Mouse (Mus musculus) midbrain, embryonic 12.5 days (tissue): ENCODE measurements at regions not wholly inside any gene's neighbourhood (a gene's known extent, or its start where the extent isn't known, plus 50 kb on each side); places are given as distances from the start of the nearest gene placed in this dataset.
A peak's percentile ranks its signal among the peaks of the same experiment; 100 is the strongest.

ENCODE experiments used
- ATAC-seq: fragments of 200-750 bp; cut with Nextera tagmentation; 2 replicates; pipeline ENCODE4 v1.8.0; 2017; ENCODE audit warnings: low read depth, moderate TSS enrichment, moderate library complexity; ENCODE audit not compliant: low FRiP score
- H3K27ac ChIP-seq: fragments of 300-500 bp; sonication (generic); replicated peaks from 2 replicates; pipeline ENCODE4 v1.5.1; 2016; ENCODE audit warnings: mild to moderate bottlenecking
- H3K27me3 ChIP-seq: fragments of 300-500 bp; sonication (generic); 2 replicates; pipeline ENCODE4 v1.6.1; 2016; ENCODE audit warnings: mild to moderate bottlenecking
- H3K36me3 ChIP-seq: fragments of 300-500 bp; sonication (generic); 2 replicates; pipeline ENCODE4 v1.6.1; 2016
- H3K4me1 ChIP-seq: fragments of 300-500 bp; sonication (generic); 2 replicates; pipeline ENCODE4 v1.6.1; 2016
- H3K4me2 ChIP-seq: fragments of 300-500 bp; sonication (generic); replicated peaks from 2 replicates; pipeline ENCODE4 v1.6.1; 2016; ENCODE audit warnings: mild to moderate bottlenecking, moderate library complexity
- H3K4me3 ChIP-seq: fragments of 300-500 bp; sonication (generic); 2 replicates; pipeline ENCODE4 v1.5.1; 2016; ENCODE audit warnings: mild to moderate bottlenecking
- H3K9ac ChIP-seq: fragments of 300-500 bp; sonication (generic); replicated peaks from 2 replicates; pipeline ENCODE4 v1.6.1; 2016; ENCODE audit warnings: mild to moderate bottlenecking, moderate library complexity
- H3K9me3 ChIP-seq: fragments of 300-500 bp; sonication (generic); 2 replicates; pipeline ENCODE4 v1.6.1; 2016; ENCODE audit warnings: mild to moderate bottlenecking
- WGBS: fragments of 180-500 bp; shearing (Covaris S2); methylation state at CpG from one replicate; pipeline ENCODE4 v1.1.7; 2016; 5-methylcytosine and 5-hydroxymethylcytosine counted together

DNA sequence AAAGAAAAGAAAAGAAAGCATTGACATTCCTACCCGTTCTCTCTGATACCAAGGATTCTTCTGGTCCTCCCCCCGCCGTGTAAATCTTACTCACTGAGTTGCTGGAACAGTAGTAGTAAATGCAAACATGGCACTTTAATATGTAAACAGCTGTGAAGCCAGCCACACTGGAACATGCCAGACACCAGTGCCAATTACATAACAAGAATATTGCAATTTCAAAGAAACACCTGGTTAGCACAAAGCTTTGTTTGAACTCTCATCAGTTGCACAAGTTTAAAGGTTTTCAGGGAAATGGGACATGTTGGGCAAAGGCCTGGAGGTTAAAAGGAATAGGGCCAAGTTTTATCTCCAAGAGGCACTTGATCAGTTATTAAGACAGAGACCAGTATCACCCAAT, 333.2 kb upstream of the Onecut1 start:
- H3K27ac ChIP-seq: no peak overlapping the region
- no peak overlapping the region for H3K4me2 ChIP-seq
- ATAC-seq: no peak
- no peaks in the 10 kb centered on the region for H3K27me3 ChIP-seq
- 91% methylated on average over 3 of the region's 3 CpGs for WGBS
- H3K4me1 ChIP-seq: peaks cover 15% of the 10 kb centered on the region
- no peaks in the 10 kb centered on the region for H3K36me3 ChIP-seq
- H3K9me3 ChIP-seq: no peaks in the 10 kb centered on the region
- no peak overlapping the region for H3K9ac ChIP-seq
- H3K4me3 ChIP-seq: no peak overlapping the region

DNA sequence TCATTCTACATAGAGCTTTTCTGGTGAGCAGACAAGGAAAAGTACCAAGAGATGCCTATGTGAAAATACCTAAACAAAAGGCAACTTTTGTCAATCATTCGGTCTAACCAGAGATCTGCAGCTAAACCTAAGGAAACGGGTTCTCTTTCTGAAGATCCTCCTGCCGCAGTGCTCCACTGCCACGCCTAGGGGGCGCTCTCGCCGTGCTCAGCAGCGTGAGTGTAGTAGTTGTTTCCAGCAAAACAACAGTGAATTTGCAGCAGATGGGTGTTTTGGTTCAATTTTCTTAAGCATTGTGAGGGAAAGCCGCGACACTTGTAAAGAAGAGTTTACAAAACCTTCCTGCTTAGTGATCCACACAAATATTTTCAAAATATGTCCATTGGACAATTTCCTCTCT, 331.4 kb upstream of the Onecut1 start:
- H3K9me3 ChIP-seq: no peaks in the 10 kb centered on the region
- H3K36me3 ChIP-seq: no peaks in the 10 kb centered on the region
- peaks cover 15% of the 10 kb centered on the region for H3K4me1 ChIP-seq
- peak; percentile 47; the same call in 1 of the 2 replicates for ATAC-seq
- no peak overlapping the region; the same call in 1 of the 2 replicates for H3K9ac ChIP-seq
- 9% methylated on average over 10 of the region's 10 CpGs for WGBS
- H3K27me3 ChIP-seq: no peaks in the 10 kb centered on the region
- H3K4me2 ChIP-seq: peak overlapping the region; percentile 34; the same call in 1 of the 2 replicates
- H3K27ac ChIP-seq: peak overlapping the region; percentile 60; the same call in 1 of the 2 replicates
- H3K4me3 ChIP-seq: no peak overlapping the region

DNA sequence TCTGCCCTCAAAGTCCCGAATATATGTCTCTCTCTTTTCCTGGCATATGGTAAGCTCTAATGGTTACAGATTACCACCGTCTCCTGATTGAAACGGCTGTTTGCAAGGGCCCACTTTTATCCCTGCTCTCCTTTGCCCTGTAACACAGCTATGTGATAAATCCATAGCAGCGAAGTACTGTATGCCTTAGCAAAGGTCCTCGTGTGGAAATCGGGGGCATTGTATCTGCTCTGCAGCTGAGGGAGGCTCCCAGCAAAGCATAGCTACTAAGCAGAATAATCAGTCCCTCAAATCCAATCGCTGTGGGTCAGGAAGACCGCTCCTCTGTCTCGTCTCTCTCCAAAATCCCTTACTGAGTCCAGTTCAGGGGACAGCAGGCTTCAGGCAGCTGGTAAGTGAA, 331.0 kb upstream of the Onecut1 start:
- peak overlapping the region; percentile 60 for H3K27ac ChIP-seq
- no peak overlapping the region; the same call in 1 of the 2 replicates for H3K9ac ChIP-seq
- H3K9me3 ChIP-seq: no peaks in the 10 kb centered on the region
- H3K36me3 ChIP-seq: no peaks in the 10 kb centered on the region
- 34% methylated on average over 9 of the region's 9 CpGs for WGBS
- H3K4me3 ChIP-seq: no peak overlapping the region
- H3K4me2 ChIP-seq: peak overlapping the region; percentile 34; the same call in 1 of the 2 replicates
- H3K4me1 ChIP-seq: peaks cover 15% of the 10 kb centered on the region
- no peaks in the 10 kb centered on the region for H3K27me3 ChIP-seq
- ATAC-seq: peak; percentile 27; the same call in 1 of the 2 replicates

DNA sequence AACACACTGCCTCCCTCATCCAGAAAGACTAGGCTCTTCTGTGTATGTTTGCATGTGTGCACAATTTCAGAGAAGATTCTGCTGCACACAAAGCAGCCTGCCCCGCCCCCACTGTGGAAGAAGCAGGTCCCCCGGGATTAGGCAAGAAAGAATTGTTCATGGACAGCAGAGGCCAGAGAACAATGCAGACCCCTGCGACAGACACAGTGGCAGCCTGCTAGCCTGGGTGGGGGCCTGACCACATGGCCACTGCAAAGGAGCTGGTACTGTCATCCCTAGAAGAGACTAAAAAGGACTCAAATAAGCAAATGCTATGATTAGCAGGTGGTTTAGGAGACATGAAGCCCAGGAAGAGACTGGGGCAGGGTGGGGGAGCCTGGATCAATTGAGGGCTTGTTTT, 329.7 kb upstream of the Onecut1 start:
- Histone ChIP-seq H3K4me2 (0 out of 2 replicates have a peak overlapping the region, but pooled peaks have one; percentile 9), H3K27ac (peak overlapping the region; percentile 52), H3K9me3 (no peaks in the 10 kb centered on the region), H3K27me3 (no peaks in the 10 kb centered on the region), H3K4me3 (no peak overlapping the region), H3K4me1 (peaks cover 15% of the 10 kb centered on the region), H3K9ac (0 out of 2 replicates have a peak overlapping the region, but pooled peaks have one; percentile 24), H3K36me3 (no peaks in the 10 kb centered on the region)
- ATAC-seq: peak; percentile 89
- WGBS: 5% methylated on average over 3 of the region's 3 CpGs

DNA sequence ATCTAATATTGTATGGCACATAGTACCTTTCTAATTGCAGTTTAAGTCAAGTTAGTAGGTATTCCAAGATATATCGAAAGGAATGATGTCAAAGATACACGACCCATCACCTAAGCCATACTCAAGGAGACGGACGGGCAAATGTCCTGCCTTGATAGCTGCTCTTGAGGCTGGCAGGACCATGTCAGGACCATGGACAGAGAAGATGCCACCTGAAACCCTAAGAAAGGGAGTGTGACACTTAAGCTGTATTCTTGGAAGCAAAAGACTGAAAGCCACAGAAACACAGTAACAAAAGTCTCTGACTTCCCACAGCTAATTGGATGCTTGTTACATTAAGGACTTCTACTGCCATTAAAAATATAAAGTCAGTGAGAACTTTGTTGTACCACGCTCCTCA, 326.7 kb upstream of the Onecut1 start:
- H3K27ac ChIP-seq: no peak overlapping the region
- no peaks in the 10 kb centered on the region for H3K9me3 ChIP-seq
- peaks cover 15% of the 10 kb centered on the region for H3K4me1 ChIP-seq
- no peaks in the 10 kb centered on the region for H3K36me3 ChIP-seq
- H3K9ac ChIP-seq: no peak overlapping the region
- no peak overlapping the region for H3K4me2 ChIP-seq
- WGBS: 83% methylated on average over 5 of the region's 5 CpGs
- H3K27me3 ChIP-seq: no peaks in the 10 kb centered on the region
- H3K4me3 ChIP-seq: no peak overlapping the region
- no peak for ATAC-seq

DNA sequence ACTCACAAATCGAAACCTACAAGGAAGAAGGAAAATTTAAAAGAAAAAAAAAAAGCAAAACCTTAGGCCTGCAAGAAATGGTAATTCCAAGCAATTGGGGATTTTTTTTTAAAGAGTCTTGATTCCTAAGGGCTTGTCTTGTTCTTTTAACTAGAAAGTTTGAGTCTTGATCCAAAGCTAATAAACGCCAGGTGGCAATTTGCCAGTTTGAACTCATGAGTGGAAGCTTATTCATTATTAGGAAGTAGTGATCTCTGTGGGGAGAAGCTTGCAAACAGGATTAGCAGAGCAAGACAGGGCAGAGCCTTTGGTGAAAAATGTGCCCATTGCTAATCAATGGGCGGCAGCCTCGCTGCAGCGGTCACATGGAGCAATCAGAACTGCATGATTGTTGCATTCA, 305.6 kb upstream of the Onecut1 start:
- 58% methylated on average over 5 of the region's 5 CpGs for WGBS
- ATAC-seq: no peak
- H3K4me1 ChIP-seq: no peaks in the 10 kb centered on the region
- no peak overlapping the region for H3K4me3 ChIP-seq
- H3K4me2 ChIP-seq: no peak overlapping the region
- H3K36me3 ChIP-seq: no peaks in the 10 kb centered on the region
- H3K27ac ChIP-seq: no peak overlapping the region
- no peak overlapping the region for H3K9ac ChIP-seq
- H3K27me3 ChIP-seq: no peaks in the 10 kb centered on the region
- no peaks in the 10 kb centered on the region for H3K9me3 ChIP-seq

DNA sequence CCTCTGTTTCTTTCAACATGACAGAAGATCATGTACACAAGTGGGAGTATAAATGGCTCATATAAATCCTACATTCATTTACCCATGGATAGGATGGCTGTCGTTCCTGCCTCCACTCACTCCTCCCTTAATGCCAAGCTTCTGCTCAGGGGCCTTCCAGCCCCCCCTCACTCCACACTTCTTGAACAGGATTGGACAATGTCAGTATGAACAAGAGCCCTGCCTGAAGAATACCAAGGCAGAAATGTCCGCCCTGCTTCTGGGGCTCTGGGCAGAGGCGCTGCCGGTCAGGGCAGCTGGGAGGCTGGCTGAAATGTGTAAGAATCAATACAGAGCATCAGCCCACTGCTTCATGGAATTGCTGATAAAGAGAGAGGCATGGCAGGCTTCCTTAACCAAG, 269.0 kb upstream of the Onecut1 start:
- H3K27ac ChIP-seq: peak overlapping the region; percentile 56
- H3K4me2 ChIP-seq: no peak overlapping the region
- H3K36me3 ChIP-seq: no peaks in the 10 kb centered on the region
- WGBS: 70% methylated on average over 4 of the region's 4 CpGs
- no peak overlapping the region for H3K9ac ChIP-seq
- ATAC-seq: peak; percentile 56; the same call in 1 of the 2 replicates
- no peaks in the 10 kb centered on the region; the same call in 1 of the 2 replicates for H3K4me1 ChIP-seq
- no peaks in the 10 kb centered on the region for H3K27me3 ChIP-seq
- H3K4me3 ChIP-seq: no peak overlapping the region
- no peaks in the 10 kb centered on the region for H3K9me3 ChIP-seq

DNA sequence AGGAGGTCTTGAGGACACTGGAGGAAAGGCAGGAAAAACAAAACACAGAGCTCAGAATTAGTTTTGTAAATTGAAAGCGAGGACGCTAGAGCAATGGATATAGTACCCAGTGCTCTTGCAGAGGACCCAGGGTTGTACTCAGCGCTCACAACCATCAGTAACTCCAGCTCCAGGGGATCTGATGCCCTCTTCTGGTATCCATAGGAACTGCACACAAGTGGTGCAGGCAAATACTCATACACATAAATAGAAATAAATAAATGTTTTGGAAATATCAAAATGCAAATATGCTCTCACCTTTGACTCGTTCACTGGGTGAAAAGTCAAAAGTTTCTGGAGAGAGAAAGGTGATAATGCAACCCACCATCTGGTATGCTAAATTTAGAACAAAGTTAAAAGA, 267.8 kb upstream of the Onecut1 start:
- Histone ChIP-seq H3K9me3 (no peaks in the 10 kb centered on the region), H3K4me2 (no peak overlapping the region), H3K27ac (0 out of 2 replicates have a peak overlapping the region, but pooled peaks have one; percentile 56), H3K4me1 (no peaks in the 10 kb centered on the region; the same call in 1 of the 2 replicates), H3K4me3 (no peak overlapping the region), H3K9ac (no peak overlapping the region), H3K36me3 (no peaks in the 10 kb centered on the region), H3K27me3 (no peaks in the 10 kb centered on the region)
- no peak for ATAC-seq
- WGBS: 88% methylated on average over 4 of the region's 4 CpGs

DNA sequence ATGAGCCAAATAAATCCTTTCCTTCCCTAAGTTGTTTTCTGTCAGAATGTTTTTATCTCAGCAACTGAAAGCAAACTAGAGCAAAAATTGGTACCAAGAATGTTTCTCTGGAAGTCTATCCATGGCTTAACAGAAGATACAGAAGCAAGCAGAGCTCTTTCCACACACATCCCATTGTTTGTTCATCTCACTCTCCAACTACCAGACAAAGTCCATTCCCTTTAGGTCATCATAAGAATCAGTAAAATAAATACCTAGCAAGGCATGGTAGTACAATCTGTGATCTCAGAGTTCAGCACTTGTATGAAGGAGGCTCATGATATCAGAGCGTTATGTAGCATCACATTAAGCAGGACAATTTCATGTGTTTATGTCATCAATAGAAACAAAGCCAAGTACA, 257.3 kb upstream of the Onecut1 start:
- no peak overlapping the region for H3K9ac ChIP-seq
- no peaks in the 10 kb centered on the region for H3K4me1 ChIP-seq
- H3K9me3 ChIP-seq: no peaks in the 10 kb centered on the region
- no peaks in the 10 kb centered on the region for H3K27me3 ChIP-seq
- no peak overlapping the region for H3K4me2 ChIP-seq
- no peak for ATAC-seq
- H3K36me3 ChIP-seq: no peaks in the 10 kb centered on the region
- H3K4me3 ChIP-seq: no peak overlapping the region
- 93% methylated on average over 1 of the region's 1 CpGs for WGBS
- H3K27ac ChIP-seq: no peak overlapping the region

DNA sequence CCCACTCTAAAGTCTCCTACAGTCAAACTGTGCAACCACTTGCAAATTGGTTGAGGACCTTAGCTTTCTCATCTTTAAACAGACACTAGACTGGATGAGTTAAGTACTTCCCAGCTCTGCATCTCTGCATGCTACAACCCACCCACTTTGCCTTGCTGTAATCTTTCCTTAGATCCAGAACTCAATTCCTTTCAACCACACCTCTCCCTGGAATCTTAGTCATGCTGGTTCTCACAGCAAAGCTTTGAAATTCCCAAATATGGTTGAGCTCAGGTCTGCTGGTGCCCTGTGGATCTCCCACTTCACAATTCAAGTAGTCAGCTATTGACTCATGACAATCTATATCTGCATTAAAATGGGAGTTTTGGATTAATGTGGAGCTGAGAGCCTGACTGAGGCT, 239.8 kb upstream of the Onecut1 start:
- no peak for ATAC-seq

DNA sequence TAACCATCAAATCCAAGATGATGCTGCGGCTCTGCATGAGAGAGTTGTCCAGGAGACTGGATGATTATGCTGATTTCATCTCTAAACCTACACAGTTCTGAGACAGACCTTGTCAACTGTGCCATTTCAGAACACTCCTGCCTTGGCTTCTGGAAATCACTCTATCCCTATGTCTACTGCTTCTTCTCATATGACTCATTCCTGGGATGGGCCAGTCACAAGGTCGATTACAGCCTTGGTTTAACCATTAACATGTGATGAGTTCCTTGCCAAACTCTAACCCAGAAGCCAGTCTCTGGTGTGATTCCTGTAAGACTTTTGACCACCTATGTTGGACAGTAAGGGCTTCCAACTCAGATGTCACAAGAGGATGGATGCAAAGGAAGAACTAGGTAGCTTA, 216.3 kb upstream of the Onecut1 start:
- Histone ChIP-seq H3K4me3 (no peak overlapping the region), H3K9ac (no peak overlapping the region), H3K36me3 (no peaks in the 10 kb centered on the region), H3K9me3 (no peaks in the 10 kb centered on the region), H3K27ac (no peak overlapping the region), H3K4me1 (peaks cover 12% of the 10 kb centered on the region), H3K4me2 (no peak overlapping the region), H3K27me3 (no peaks in the 10 kb centered on the region)
- 86% methylated on average over 2 of the region's 2 CpGs for WGBS
- no peak for ATAC-seq

More for the DNA sequence above, 239.8 kb upstream of the Onecut1 start:
- H3K9me3 ChIP-seq: no peaks in the 10 kb centered on the region
- no peak overlapping the region for H3K4me3 ChIP-seq
- H3K36me3 ChIP-seq: no peaks in the 10 kb centered on the region
- no peaks in the 10 kb centered on the region for H3K4me1 ChIP-seq
- no peak overlapping the region for H3K9ac ChIP-seq
- H3K4me2 ChIP-seq: no peak overlapping the region
- H3K27me3 ChIP-seq: no peaks in the 10 kb centered on the region
- H3K27ac ChIP-seq: no peak overlapping the region

DNA sequence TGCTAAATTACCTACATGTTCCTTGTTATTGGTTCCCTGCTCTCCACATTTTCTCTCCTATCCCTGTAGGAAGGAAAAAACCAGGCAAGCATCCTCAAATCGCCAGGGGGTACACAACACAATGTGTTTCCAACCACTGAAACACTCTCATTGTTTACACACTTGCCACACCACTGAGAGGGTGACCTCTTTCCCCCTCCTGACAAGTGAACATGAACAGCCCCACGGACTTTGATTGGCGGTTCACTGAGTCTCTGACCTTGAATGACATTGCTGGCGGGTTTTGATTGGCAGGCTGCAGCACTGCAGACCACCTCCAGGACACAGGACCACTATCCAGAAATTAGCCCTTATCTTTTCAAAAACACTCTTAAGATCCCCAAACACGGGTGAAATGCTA, 211.7 kb upstream of the Onecut1 start:
- H3K4me2 ChIP-seq: no peak overlapping the region

DNA sequence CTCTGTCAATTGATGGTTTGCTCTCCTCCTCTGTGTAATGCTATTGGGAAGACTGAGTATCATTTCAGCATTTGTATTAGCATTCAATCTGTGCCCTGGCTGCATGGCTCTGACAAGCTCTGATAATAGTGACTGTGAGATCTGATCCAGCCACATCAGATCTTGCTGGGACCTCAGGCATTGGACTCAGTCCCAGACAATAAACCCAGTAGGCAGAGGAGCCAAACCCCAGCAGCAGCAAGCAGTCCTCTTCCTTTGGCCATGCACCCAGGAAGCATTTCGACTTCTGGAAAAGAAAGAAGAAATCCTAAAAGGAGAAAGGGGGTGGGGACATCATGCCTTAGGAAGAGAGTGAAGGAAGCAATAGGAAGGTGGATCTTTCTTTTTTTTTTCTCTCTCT, 205.8 kb upstream of the Onecut1 start:
- WGBS: 82% methylated on average over 1 of the region's 1 CpGs
- no peaks in the 10 kb centered on the region for H3K36me3 ChIP-seq
- no peak for ATAC-seq

More for the DNA sequence above, 211.7 kb upstream of the Onecut1 start:
- Histone ChIP-seq H3K9ac (no peak overlapping the region), H3K36me3 (no peaks in the 10 kb centered on the region), H3K27me3 (no peaks in the 10 kb centered on the region), H3K4me3 (no peak overlapping the region), H3K4me1 (peaks cover 13% of the 10 kb centered on the region), H3K9me3 (no peaks in the 10 kb centered on the region), H3K27ac (no peak overlapping the region; the same call in 1 of the 2 replicates)
- 35% methylated on average over 5 of the region's 5 CpGs for WGBS
- ATAC-seq: no peak

More for the DNA sequence above, 205.8 kb upstream of the Onecut1 start:
- no peak overlapping the region for H3K9ac ChIP-seq
- H3K4me3 ChIP-seq: no peak overlapping the region
- no peak overlapping the region for H3K4me2 ChIP-seq
- no peaks in the 10 kb centered on the region for H3K27me3 ChIP-seq
- H3K27ac ChIP-seq: no peak overlapping the region
- no peaks in the 10 kb centered on the region for H3K4me1 ChIP-seq
- H3K9me3 ChIP-seq: no peaks in the 10 kb centered on the region
